Mouse (Mus musculus) E14TG2a.4 (cell line): ENCODE results near the gene Snx27.

ENCODE experiments used
- CTCF ChIP-seq: conservative IDR thresholded peaks from 2 replicates; pipeline ENCODE4 v1.5.1; 2014; ENCODE audit warnings: low read length
- POU5F1 ChIP-seq: IDR thresholded peaks from 2 replicates; pipeline ENCODE4 v1.6.1; 2014; ENCODE audit warnings: low read length, borderline replicate concordance

DNA sequence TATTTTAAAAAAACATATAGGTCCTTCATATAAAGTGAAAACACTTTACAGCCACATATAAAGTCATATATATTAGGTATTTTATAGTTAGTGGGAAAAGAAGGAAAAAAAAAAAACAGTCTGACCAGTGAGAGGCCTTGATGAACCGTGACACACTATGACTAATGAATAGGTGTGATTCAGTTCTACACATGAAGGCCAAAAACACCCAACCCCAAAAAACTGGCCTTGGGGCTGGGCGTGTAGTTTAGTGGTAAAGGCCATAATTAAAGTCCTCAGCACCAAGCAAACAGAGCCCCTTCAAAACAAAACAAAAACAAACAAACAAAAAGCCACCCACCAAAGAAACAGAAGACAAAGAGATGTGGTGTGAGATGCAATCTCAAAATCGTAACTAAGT lies 47.4 kb upstream of the Snx27 start:
- TF ChIP-seq CTCF (no peak), POU5F1 (no peak)
